Mouse (Mus musculus): ENCODE results near the gene Fndc10.
"Not testable (repeated sequence)": the region's sequence is repeated elsewhere in the genome, so short reads cannot be mapped to it uniquely, and the experiment has no call there.

Gene Fndc10

GRCm38 (mm10) chr4:155735788-155736187 lies 41.6 kb downstream of the Fndc10 start:
- DNase-seq (ENCODE audit: low spot score in 2 of 2), result no peak

GRCm38 (mm10) chr4:155736421-155736820 lies 42.3 kb downstream of the Fndc10 start:
- no peak for DNase-seq (ENCODE audit: low spot score in 2 of 2)

GRCm38 (mm10) chr4:155738262-155738661 lies 44.1 kb downstream of the Fndc10 start:
- no peak for DNase-seq (ENCODE audit: low spot score in 2 of 2)

GRCm38 (mm10) chr4:155739152-155739551 lies 45.0 kb downstream of the Fndc10 start:
- no peak for DNase-seq (ENCODE audit: low spot score in 2 of 2)

GRCm38 (mm10) chr4:155739741-155740636 lies 45.8 kb downstream of the Fndc10 start:
- no peak for DNase-seq (ENCODE audit: low spot score in 2 of 2)

- DNase-seq (ENCODE audit: low spot score in 2 of 2), result not testable (repeated sequence)
Measured at GRCm38 (mm10) chr4:155740681-155741080, 46.5 kb downstream of the Fndc10 start.

- DNase-seq (ENCODE audit: low spot score in 2 of 2), result no peak
Measured at GRCm38 (mm10) chr4:155742684-155743083, 48.5 kb downstream of the Fndc10 start.

- no peak for DNase-seq (ENCODE audit: low spot score in 2 of 2)
Measured at GRCm38 (mm10) chr4:155744474-155744873, 50.3 kb downstream of the Fndc10 start.

GRCm38 (mm10) chr4:155745136-155745535 lies 51.0 kb downstream of the Fndc10 start:
- DNase-seq (ENCODE audit: low spot score in 2 of 2), result no peak
